Mouse (Mus musculus) small intestine, adult 2 months (tissue): ENCODE measurements around the gene Lbh.

ENCODE experiments used
- CTCF ChIP-seq: fragments of 200-500 bp; IDR thresholded peaks from 2 replicates; pipeline ENCODE4 v1.5.1; 2012; ENCODE audit warnings: low read depth, mild to moderate bottlenecking, control low read depth, inconsistent platforms, low read length, moderate library complexity, mixed read lengths; ENCODE audit not compliant: insufficient replicate concordance, insufficient read length; ENCODE audit errors: extremely low read depth
- POLR2A ChIP-seq: fragments of 200-500 bp; IDR thresholded peaks from 2 replicates; pipeline ENCODE4 v1.6.1; 2012; ENCODE audit warnings: low read depth, mild to moderate bottlenecking, control low read depth, inconsistent platforms, low read length, moderate library complexity

- no peak for TF ChIP-seq POLR2A
- TF ChIP-seq CTCF = no peak
Observed at GRCm38 (mm10) chr17:72897961-72898360, 20.1 kb upstream of the Lbh start.
